Mouse (Mus musculus): ENCODE measurements around the gene Tmem167. TPM values are rescaled to one million over a fixed set of nuclear protein-coding genes. Genes with fewer than 3 reads are reported as not detected.

The Tmem167 gene
- total RNA-seq, 2 experiments from 2014 or later: 17.8 to 18.7 TPM

DNA sequence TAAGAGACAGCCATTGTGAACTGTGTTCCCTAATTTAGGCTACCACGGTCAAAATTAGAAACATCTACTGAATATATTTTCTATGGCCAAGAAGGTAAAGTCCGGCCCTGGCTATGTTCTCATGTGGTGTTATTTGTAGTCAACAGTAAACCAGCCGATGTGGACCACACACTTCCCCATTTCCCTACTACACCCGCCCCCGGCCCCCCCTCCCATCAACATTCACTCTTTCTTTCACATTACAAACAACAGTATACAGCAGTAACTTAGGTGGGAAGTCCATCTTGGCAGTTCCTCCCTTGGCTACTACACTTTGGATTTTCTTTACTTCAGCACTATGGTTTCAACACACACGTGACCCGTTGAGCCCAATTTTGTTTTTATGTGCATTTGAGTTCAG is 94.6 kb downstream of the Tmem167 start:
- DNase-seq: no peak

DNA sequence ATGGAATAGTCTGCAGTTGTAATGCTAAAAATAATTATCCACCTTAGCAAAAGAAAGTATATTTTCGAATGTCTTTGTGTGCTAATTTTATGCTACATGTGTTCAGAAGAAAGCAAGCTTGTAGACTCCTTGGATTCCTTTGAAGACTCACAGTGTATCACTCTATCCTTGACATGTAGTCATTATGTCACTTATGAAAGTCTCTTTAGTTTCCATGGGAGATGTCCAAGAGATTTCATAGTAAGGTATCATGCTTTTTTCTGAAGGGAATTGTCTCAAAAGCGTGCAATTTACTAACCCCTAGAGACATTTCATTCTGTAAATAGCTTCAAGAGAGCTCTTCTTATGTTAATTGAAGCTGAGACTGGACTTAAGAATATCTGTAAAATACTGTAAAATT is 97.8 kb downstream of the Tmem167 start:
- DNase-seq: no peak

DNA sequence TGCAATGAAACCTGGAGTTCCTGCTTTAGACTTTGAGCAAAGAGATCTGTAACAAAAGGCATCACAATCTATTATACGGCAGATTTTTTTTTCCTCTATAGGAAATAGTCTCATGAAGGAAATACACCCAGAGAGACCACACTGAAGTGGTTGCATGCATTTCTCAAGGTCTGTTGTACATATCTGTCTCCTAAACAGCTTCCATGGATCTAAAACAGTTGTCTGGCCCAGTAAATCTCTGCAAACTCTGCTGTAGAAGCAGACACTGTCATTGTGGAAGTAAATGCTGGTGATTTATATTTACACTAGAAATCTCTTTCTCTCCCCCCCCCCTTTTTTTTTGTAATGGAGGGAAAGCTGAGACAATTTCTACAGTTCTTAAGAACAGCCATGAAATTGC is 99.1 kb downstream of the Tmem167 start:
- DNase-seq: no peak

DNA sequence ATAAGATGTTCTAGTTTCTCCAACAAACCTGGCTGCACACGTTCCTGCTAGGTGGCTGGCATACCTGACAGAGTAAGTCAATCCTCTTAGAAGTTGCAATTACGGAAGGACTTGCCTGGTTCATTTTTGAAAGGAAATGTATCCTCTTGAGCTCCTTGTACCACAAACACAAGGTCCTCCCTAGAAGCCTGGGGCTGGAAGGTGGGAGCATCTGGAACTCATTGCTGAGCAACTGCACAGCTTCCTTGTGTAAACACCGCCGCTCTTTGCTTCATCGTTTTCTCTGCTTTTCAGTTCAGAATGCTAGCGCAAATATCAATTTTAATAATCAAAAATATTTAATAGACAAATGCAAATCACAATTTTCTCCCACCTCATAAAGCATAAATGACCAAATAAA is 102.9 kb downstream of the Tmem167 start:
- DNase-seq: no peak

Other genes starting within 250 kb of the Tmem167 start
- gene Xrcc4, start 485 bp downstream of the Tmem167 start, total RNA-seq (2021): 10 to 100 TPM; 12.2 to 13.7 TPM